Comparison of ENCODE assay signal across 17 mouse cellular contexts in genomic region chr16:94163051-94163450, GRCm38 (mm10).
DNase-seq lines count a peak whose midpoint lies in the region; ATAC-seq and TF ChIP-seq lines count a peak whose summit lies in the region.
"Had no signal": no experiment of that assay in that cellular context is flagged by ENCODE, and none has a peak within 500 bp of the region (broad histone marks: within the 10 kb centered on the region; RNA-seq: fewer than 3 reads in every experiment).

No protein-coding gene starts in this region.

- 37% methylated on average over 11 of the region's 11 CpGs for WGBS in kidney, adult 2 months
- WGBS in kidney, embryonic 16.5 days: 49% methylated on average over 11 of the region's 11 CpGs
- WGBS in forebrain, embryonic 14.5 days: 88% methylated on average over 11 of the region's 11 CpGs
- 90% methylated on average over 11 of the region's 11 CpGs for WGBS in embryonic facial prominence, embryonic 10.5 days

- H3K4me2 ChIP-seq in kidney, embryonic 16.5 days (replicated peaks; ENCODE audit: low read depth, low read length): no peak overlapping the region
- H3K4me2 ChIP-seq in forebrain, embryonic 14.5 days (ENCODE audit: low read length): no peak overlapping the region
- H3K4me2 ChIP-seq: embryonic facial prominence, embryonic 15.5 days; forebrain, embryonic 15.5 days; heart, embryonic 13.5 days; neural tube, embryonic 15.5 days had no signal

- peak overlapping the region; percentile 4; the same call in 1 of the 2 replicates for H3K27ac ChIP-seq in kidney, adult 2 months (ENCODE audit: insufficient read depth, low read depth, low read length)
- H3K27ac ChIP-seq in kidney, embryonic 16.5 days (ENCODE audit: low read length): no peak overlapping the region
- no peak overlapping the region for H3K27ac ChIP-seq in forebrain, embryonic 14.5 days (ENCODE audit: low read depth, low read length)
- no peak overlapping the region for H3K27ac ChIP-seq in embryonic facial prominence, embryonic 10.5 days (replicated peaks)
- H3K27ac ChIP-seq: embryonic facial prominence, embryonic 15.5 days; forebrain, embryonic 15.5 days; heart, embryonic 13.5 days; liver, embryonic 14.5 days; neural tube, embryonic 15.5 days had no signal

- H3K9ac ChIP-seq in kidney, embryonic 16.5 days (replicated peaks; ENCODE audit: low read length): no peak overlapping the region
- no peak overlapping the region for H3K9ac ChIP-seq in forebrain, embryonic 14.5 days (ENCODE audit: low read length)
- H3K9ac ChIP-seq: embryonic facial prominence, embryonic 15.5 days; forebrain, embryonic 15.5 days; heart, embryonic 13.5 days; liver, embryonic 14.5 days; neural tube, embryonic 15.5 days had no signal

- H3K27me3 ChIP-seq in kidney, adult 2 months (replicated peaks; ENCODE audit: control insufficient read depth, insufficient read depth, low read length): no peaks in the 10 kb centered on the region
- 0 out of 2 replicates have a peak, but pooled peaks cover 11% of the 10 kb centered on the region for H3K27me3 ChIP-seq in kidney, embryonic 16.5 days (ENCODE audit: insufficient read depth, low read length)
- H3K27me3 ChIP-seq in forebrain, embryonic 14.5 days (replicated peaks; ENCODE audit: control insufficient read depth, insufficient read depth, low read length): no peaks in the 10 kb centered on the region
- H3K27me3 ChIP-seq in embryonic facial prominence, embryonic 10.5 days (replicated peaks; ENCODE audit: low read depth, poor library complexity, severe bottlenecking): peaks cover 53% of the 10 kb centered on the region
- H3K27me3 ChIP-seq: embryonic facial prominence, embryonic 15.5 days; forebrain, embryonic 15.5 days; heart, embryonic 13.5 days had no signal

- no peaks in the 10 kb centered on the region for H3K36me3 ChIP-seq in kidney, adult 2 months (ENCODE audit: control insufficient read depth, insufficient read depth, low read length)
- no peaks in the 10 kb centered on the region for H3K36me3 ChIP-seq in kidney, embryonic 16.5 days (ENCODE audit: insufficient read depth, low read length)
- H3K36me3 ChIP-seq in forebrain, embryonic 14.5 days (ENCODE audit: control insufficient read depth, insufficient read depth, low read length): no peaks in the 10 kb centered on the region
- H3K36me3 ChIP-seq in embryonic facial prominence, embryonic 10.5 days (replicated peaks): no peaks in the 10 kb centered on the region
- H3K36me3 ChIP-seq: embryonic facial prominence, embryonic 15.5 days; forebrain, embryonic 15.5 days; heart, embryonic 13.5 days; neural tube, embryonic 15.5 days had no signal

- TF ChIP-seq POLR2A in kidney, adult 2 months (IDR thresholded peaks at IDR 0.05; ENCODE audit: low read depth, low read length): no peak

- no peak for TF ChIP-seq CTCF in kidney, adult 2 months (conservative IDR thresholded peaks at IDR 0.05; ENCODE audit: insufficient read depth, insufficient read length, low read depth, low read length)

- peaks cover 3% of the 10 kb centered on the region; the same call in 1 of the 2 replicates for H3K4me1 ChIP-seq in kidney, adult 2 months (ENCODE audit: control insufficient read depth, insufficient read depth, low read length)
- H3K4me1 ChIP-seq in kidney, embryonic 16.5 days (ENCODE audit: insufficient read depth, low read length): peaks cover 20% of the 10 kb centered on the region
- H3K4me1 ChIP-seq in forebrain, embryonic 14.5 days (ENCODE audit: control insufficient read depth, insufficient read depth, low read length): no peaks in the 10 kb centered on the region
- H3K4me1 ChIP-seq in embryonic facial prominence, embryonic 10.5 days: peaks cover 42% of the 10 kb centered on the region

- no peak overlapping the region for H3K4me3 ChIP-seq in kidney, adult 2 months (ENCODE audit: insufficient read depth, low read depth, low read length)
- no peak overlapping the region for H3K4me3 ChIP-seq in kidney, embryonic 16.5 days (ENCODE audit: low read length)
- no peak overlapping the region for H3K4me3 ChIP-seq in forebrain, embryonic 14.5 days (ENCODE audit: low read depth, low read length)
- no peak overlapping the region for H3K4me3 ChIP-seq in embryonic facial prominence, embryonic 10.5 days
- H3K4me3 ChIP-seq: embryonic facial prominence, embryonic 15.5 days; forebrain, embryonic 15.5 days; heart, embryonic 13.5 days; neural tube, embryonic 15.5 days had no signal

- no peaks in the 10 kb centered on the region for H3K9me3 ChIP-seq in kidney, embryonic 16.5 days (ENCODE audit: low read length)
- H3K9me3 ChIP-seq in forebrain, embryonic 14.5 days (replicated peaks; ENCODE audit: control insufficient read depth, low read length): no peaks in the 10 kb centered on the region
- H3K9me3 ChIP-seq in embryonic facial prominence, embryonic 10.5 days: no peaks in the 10 kb centered on the region
- H3K9me3 ChIP-seq: embryonic facial prominence, embryonic 15.5 days; forebrain, embryonic 15.5 days; heart, embryonic 13.5 days; neural tube, embryonic 15.5 days had no signal

- peak; percentile 78 for DNase-seq in kidney, adult 2 months
- peak; percentile 67 to 70 for DNase-seq in adrenal gland, postnatal 36 days
- DNase-seq in cerebellum, postnatal 25 days: peak; percentile 45 to 62
- peak; percentile 61 for DNase-seq in kidney, postnatal 14 days
- no peak for DNase-seq in forebrain, embryonic 14.5 days (ENCODE audit: low spot score)
- no peak for DNase-seq in embryonic facial prominence, embryonic 10.5 days (ENCODE audit: low spot score)
- DNase-seq: heart, postnatal 4 days; layer of hippocampus, postnatal 36 days; lung, postnatal 10 days; thymus, postnatal 4 days had no signal

- no peak for ATAC-seq in kidney, embryonic 16.5 days (ENCODE audit: low FRiP score, low TSS enrichment)
- no peak for ATAC-seq in forebrain, embryonic 14.5 days
- no peak for ATAC-seq in CD4-positive, CD25-positive, alpha-beta regulatory T cell, adult 4 months
- ATAC-seq: forebrain, embryonic 15.5 days had no signal

Comparison
In these comparisons a context has a peak if more than half of its experiments do, and no peak if none do; other contexts are left out.
1. DNase-seq: peak in kidney, adult 2 months (single experiment), adrenal gland, postnatal 36 days (2 of 2), cerebellum, postnatal 25 days (2 of 2) and kidney, postnatal 14 days (single experiment); none in forebrain, embryonic 14.5 days (single experiment) and embryonic facial prominence, embryonic 10.5 days (single experiment).